Mouse (Mus musculus) ES-E14 (cell line): ENCODE results near the gene Ccl1.

Experiments used
- CHD2 ChIP-seq: IDR thresholded peaks from 2 replicates; pipeline ENCODE4 v1.6.1; 2014; ENCODE audit warnings: mild to moderate bottlenecking, low read depth, low read length, inconsistent platforms
- HCFC1 ChIP-seq: IDR thresholded peaks from 2 replicates; pipeline ENCODE4 v1.6.1; 2012; ENCODE audit warnings: low read length, inconsistent platforms, borderline replicate concordance; ENCODE audit not compliant: insufficient read depth
- MAFK ChIP-seq: IDR thresholded peaks from 2 replicates; pipeline ENCODE4 v1.6.1; 2014; ENCODE audit warnings: mild to moderate bottlenecking, low read depth, low read length, inconsistent platforms; ENCODE audit not compliant: insufficient read depth
- ZC3H11A ChIP-seq: IDR thresholded peaks from 2 replicates; pipeline ENCODE4 v1.6.1; 2012; ENCODE audit warnings: low read depth, mild to moderate bottlenecking, inconsistent platforms, low read length, borderline replicate concordance
- ZNF384 ChIP-seq: IDR thresholded peaks from 2 replicates; pipeline ENCODE4 v1.6.1; 2012; ENCODE audit warnings: low read depth, low read length, inconsistent platforms

- TF ChIP-seq MAFK (no peak), CHD2 (no peak), ZNF384 (no peak), ZC3H11A (no peak), HCFC1 (no peak)
These were observed 34.5 kb upstream of the Ccl1 start for GRCm38 (mm10) chr11:82339921-82340401.
